In the genomic region with DNA sequence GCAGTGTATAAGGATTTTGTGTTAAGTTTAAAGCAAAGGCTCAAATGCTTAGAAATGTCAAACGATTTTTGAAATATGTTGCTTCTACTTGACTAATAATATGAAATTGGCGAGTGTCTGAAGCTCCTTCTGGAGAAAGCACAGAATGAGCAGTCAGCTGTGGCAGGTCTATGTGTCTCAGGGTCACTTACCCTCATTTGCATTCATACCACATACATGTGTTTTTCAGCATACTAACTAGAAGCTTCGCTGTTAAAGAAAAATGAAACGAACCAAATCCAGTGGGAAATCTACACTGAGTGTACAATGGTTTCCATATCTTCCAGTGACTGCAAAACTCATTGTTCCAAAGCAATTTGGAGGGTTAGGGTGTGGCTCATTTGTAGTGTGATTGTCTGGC, we compare ENCODE assay signal across 23 mouse cellular contexts.
A peak's percentile ranks its signal among the peaks of the same experiment; 100 is the strongest.
DNase-seq lines count a peak whose midpoint lies in the region; ATAC-seq and TF ChIP-seq lines count a peak whose summit lies in the region.
"Had no signal": no experiment of that assay in that cellular context is flagged by ENCODE, and none has a peak within 500 bp of the region (broad histone marks: within the 10 kb centered on the region; RNA-seq: fewer than 3 reads in every experiment).

No protein-coding gene starts in this region.

- no peak overlapping the region for H3K27ac ChIP-seq in midbrain, embryonic 11.5 days (ENCODE audit: low read depth, low read length)
- no peak overlapping the region for H3K27ac ChIP-seq in midbrain, embryonic 10.5 days (replicated peaks)
- H3K27ac ChIP-seq in forebrain, embryonic 14.5 days (ENCODE audit: low read depth, low read length): no peak overlapping the region
- peak overlapping the region; percentile 51; the same call in 1 of the 2 replicates for H3K27ac ChIP-seq in hindbrain, embryonic 16.5 days (ENCODE audit: low read depth, low read length)
- H3K27ac ChIP-seq in midbrain, postnatal 0 days (ENCODE audit: low read depth, low read length): no peak overlapping the region
- H3K27ac ChIP-seq: gastrocnemius, adult 2 months; limb, embryonic 15.5 days; liver, embryonic 15.5 days; stomach, postnatal 0 days had no signal

- no peaks in the 10 kb centered on the region for H3K4me1 ChIP-seq in midbrain, embryonic 11.5 days (ENCODE audit: control insufficient read depth, insufficient read depth, low read length)
- no peaks in the 10 kb centered on the region for H3K4me1 ChIP-seq in midbrain, embryonic 10.5 days
- 0 out of 2 replicates have a peak, but pooled peaks cover 2% of the 10 kb centered on the region for H3K4me1 ChIP-seq in forebrain, embryonic 14.5 days (ENCODE audit: control insufficient read depth, insufficient read depth, low read length)
- no peaks in the 10 kb centered on the region; the same call in 1 of the 2 replicates for H3K4me1 ChIP-seq in hindbrain, embryonic 16.5 days (ENCODE audit: control insufficient read depth, insufficient read depth, low read depth, low read length)
- H3K4me1 ChIP-seq in midbrain, postnatal 0 days (ENCODE audit: insufficient read depth, low read length): no peaks in the 10 kb centered on the region
- H3K4me1 ChIP-seq: heart, embryonic 12.5 days; limb, embryonic 15.5 days; liver, embryonic 15.5 days had no signal

- no peaks in the 10 kb centered on the region for H3K36me3 ChIP-seq in midbrain, embryonic 11.5 days (ENCODE audit: control insufficient read depth, insufficient read depth, low read length)
- no peaks in the 10 kb centered on the region for H3K36me3 ChIP-seq in midbrain, embryonic 10.5 days
- no peaks in the 10 kb centered on the region for H3K36me3 ChIP-seq in forebrain, embryonic 14.5 days (ENCODE audit: control insufficient read depth, insufficient read depth, low read length)
- H3K36me3 ChIP-seq in hindbrain, embryonic 16.5 days (ENCODE audit: control insufficient read depth, insufficient read depth, low read length): no peaks in the 10 kb centered on the region
- H3K36me3 ChIP-seq in midbrain, postnatal 0 days (ENCODE audit: insufficient read depth, low read length): no peaks in the 10 kb centered on the region
- H3K36me3 ChIP-seq: heart, embryonic 12.5 days; limb, embryonic 15.5 days; liver, embryonic 15.5 days had no signal

- ATAC-seq in midbrain, embryonic 11.5 days (ENCODE audit: low FRiP score): peak; percentile 71; the same call in 1 of the 2 replicates
- ATAC-seq in forebrain, embryonic 14.5 days: no peak
- ATAC-seq in hindbrain, embryonic 16.5 days: peak; percentile 70; the same call in 1 of the 2 replicates
- 0 out of 2 replicates have a peak, but pooled peaks have one; percentile 56 for ATAC-seq in midbrain, postnatal 0 days (ENCODE audit: low FRiP score)
- ATAC-seq: inflammation-experienced regulatory T-cells, adult 6 months; lung, postnatal 0 days had no signal

- H3K4me2 ChIP-seq in midbrain, embryonic 11.5 days: no peak overlapping the region
- no peak overlapping the region for H3K4me2 ChIP-seq in forebrain, embryonic 14.5 days (ENCODE audit: low read length)
- no peak overlapping the region for H3K4me2 ChIP-seq in hindbrain, embryonic 16.5 days (ENCODE audit: low read length)
- H3K4me2 ChIP-seq in midbrain, postnatal 0 days (ENCODE audit: low read depth, low read length, poor library complexity, severe bottlenecking): no peak overlapping the region
- H3K4me2 ChIP-seq: heart, embryonic 12.5 days; limb, embryonic 15.5 days; liver, embryonic 15.5 days had no signal

- H3K27me3 ChIP-seq in midbrain, embryonic 11.5 days (ENCODE audit: control insufficient read depth, insufficient read depth, low read length): no peaks in the 10 kb centered on the region
- no peaks in the 10 kb centered on the region for H3K27me3 ChIP-seq in midbrain, embryonic 10.5 days (ENCODE audit: low read depth, poor library complexity, severe bottlenecking)
- no peaks in the 10 kb centered on the region for H3K27me3 ChIP-seq in forebrain, embryonic 14.5 days (replicated peaks; ENCODE audit: control insufficient read depth, insufficient read depth, low read length)
- H3K27me3 ChIP-seq in hindbrain, embryonic 16.5 days (replicated peaks; ENCODE audit: control insufficient read depth, insufficient read depth, low read length): no peaks in the 10 kb centered on the region
- H3K27me3 ChIP-seq in midbrain, postnatal 0 days (ENCODE audit: insufficient read depth, low read length): no peaks in the 10 kb centered on the region
- H3K27me3 ChIP-seq: heart, embryonic 12.5 days; limb, embryonic 15.5 days; liver, embryonic 15.5 days had no signal

- no peak overlapping the region for H3K4me3 ChIP-seq in midbrain, embryonic 11.5 days (ENCODE audit: low read depth, low read length)
- H3K4me3 ChIP-seq in midbrain, embryonic 10.5 days: no peak overlapping the region
- H3K4me3 ChIP-seq in forebrain, embryonic 14.5 days (ENCODE audit: low read depth, low read length): no peak overlapping the region
- H3K4me3 ChIP-seq in hindbrain, embryonic 16.5 days (ENCODE audit: low read length): no peak overlapping the region
- no peak overlapping the region for H3K4me3 ChIP-seq in midbrain, postnatal 0 days (ENCODE audit: low read depth, low read length)
- H3K4me3 ChIP-seq: gastrocnemius, adult 2 months; heart, embryonic 12.5 days; limb, embryonic 15.5 days; liver, embryonic 15.5 days had no signal

- H3K9me3 ChIP-seq in midbrain, embryonic 11.5 days (ENCODE audit: control insufficient read depth, low read length): no peaks in the 10 kb centered on the region
- no peaks in the 10 kb centered on the region for H3K9me3 ChIP-seq in midbrain, embryonic 10.5 days (replicated peaks)
- no peaks in the 10 kb centered on the region for H3K9me3 ChIP-seq in forebrain, embryonic 14.5 days (replicated peaks; ENCODE audit: control insufficient read depth, low read length)
- no peaks in the 10 kb centered on the region for H3K9me3 ChIP-seq in hindbrain, embryonic 16.5 days (ENCODE audit: control insufficient read depth, low read length)
- no peaks in the 10 kb centered on the region for H3K9me3 ChIP-seq in midbrain, postnatal 0 days (ENCODE audit: low read length)
- H3K9me3 ChIP-seq: heart, embryonic 12.5 days; limb, embryonic 15.5 days; liver, embryonic 15.5 days had no signal

- no peak for DNase-seq in midbrain, embryonic 11.5 days (ENCODE audit: low spot score, missing footprints)
- no peak for DNase-seq in midbrain, embryonic 10.5 days (ENCODE audit: low spot score)
- peak; percentile 29 for DNase-seq in forebrain, embryonic 14.5 days (ENCODE audit: low spot score)
- peak; percentile 50 for DNase-seq in midbrain, postnatal 0 days (ENCODE audit: low spot score)
- DNase-seq in kidney, postnatal 10 days: no peak
- no peak for DNase-seq in cerebellum, postnatal 10 days
- DNase-seq in heart, adult 8-10 months (ENCODE audit: low spot score): no peak
- DNase-seq: adrenal gland, adult 2 months; cerebellum, adult 11 months; cerebellum, postnatal 25 days; gastrocnemius, adult 2 months; heart, postnatal 14 days; kidney, adult 2 months; kidney, postnatal 14 days; retina, postnatal 1 day; thymus, postnatal 25 days had no signal

- H3K9ac ChIP-seq in midbrain, embryonic 11.5 days (ENCODE audit: low read length): no peak overlapping the region
- H3K9ac ChIP-seq in forebrain, embryonic 14.5 days (ENCODE audit: low read length): no peak overlapping the region
- H3K9ac ChIP-seq in hindbrain, embryonic 16.5 days (ENCODE audit: low read depth, low read length): no peak overlapping the region
- no peak overlapping the region for H3K9ac ChIP-seq in midbrain, postnatal 0 days (replicated peaks; ENCODE audit: low read length, poor library complexity, severe bottlenecking)
- H3K9ac ChIP-seq: heart, embryonic 12.5 days; limb, embryonic 15.5 days; liver, embryonic 15.5 days had no signal

- WGBS in midbrain, embryonic 11.5 days: 77% methylated on average over 4 of the region's 4 CpGs
- 88% methylated on average over 4 of the region's 4 CpGs for WGBS in midbrain, embryonic 10.5 days
- WGBS in forebrain, embryonic 14.5 days: 58% methylated on average over 4 of the region's 4 CpGs
- WGBS in hindbrain, embryonic 16.5 days: 33% methylated on average over 4 of the region's 4 CpGs
- 37% methylated on average over 4 of the region's 4 CpGs for WGBS in midbrain, postnatal 0 days

- no peak for TF ChIP-seq CTCF in midbrain, postnatal 0 days (IDR thresholded peaks at IDR 0.05)

Comparison
In these comparisons a context has a peak if more than half of its experiments do, and no peak if none do; other contexts are left out.
1. DNase-seq: peak in forebrain, embryonic 14.5 days (single experiment) and midbrain, postnatal 0 days (single experiment); none in midbrain, embryonic 11.5 days (single experiment), midbrain, embryonic 10.5 days (single experiment), kidney, postnatal 10 days (single experiment), cerebellum, postnatal 10 days (0 of 2) and heart, adult 8-10 months (single experiment).